Mouse (Mus musculus) megakaryocyte, embryonic 14.5 days (primary cell): ENCODE measurements at regions not wholly inside any gene's neighbourhood (a gene's known extent, or its start where the extent isn't known, plus 50 kb on each side); places are given as distances from the start of the nearest gene placed in this dataset.

Source experiments
- FLI1 ChIP-seq: IDR thresholded peaks from 2 replicates; pipeline ENCODE4 v1.6.1; 2012; ENCODE audit warnings: low read length, inconsistent platforms, mixed read lengths
- GATA1 ChIP-seq: IDR thresholded peaks from 3 replicates; pipeline ENCODE4 v1.6.1; 2012; ENCODE audit warnings: mixed read lengths, low read length, inconsistent platforms, borderline replicate concordance

DNA sequence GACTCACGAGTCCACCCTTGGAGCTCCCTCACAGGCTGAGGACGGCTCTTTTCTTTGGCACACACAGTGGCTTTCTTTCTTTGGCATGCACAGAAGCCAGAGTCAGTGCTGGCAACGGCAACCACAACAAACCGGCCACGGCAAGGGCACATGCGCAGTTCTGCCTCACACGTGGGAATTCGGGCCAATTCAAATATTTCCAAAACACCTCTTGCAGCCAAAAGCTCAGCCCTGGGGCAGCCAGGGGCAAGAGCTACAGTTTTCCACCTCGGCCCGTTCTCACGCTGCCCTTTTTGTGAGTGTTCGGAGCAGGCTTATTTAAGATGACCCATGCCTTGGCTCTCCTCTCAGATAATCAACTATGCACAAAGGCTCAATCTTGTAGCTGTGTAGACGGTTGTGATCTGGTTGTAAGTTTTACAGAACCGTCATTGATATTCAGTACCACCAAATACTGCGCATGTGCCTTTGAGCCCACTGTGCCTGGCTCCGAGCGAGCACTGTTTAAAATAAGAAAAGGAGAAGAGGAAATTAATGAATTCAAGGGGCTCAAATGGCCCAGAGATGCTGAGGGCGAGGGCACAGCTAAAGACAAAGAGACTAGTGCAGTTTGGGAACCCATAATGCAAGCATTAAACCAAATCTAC lies 111.1 kb downstream of the Dyrk2 start:
- no peak for TF ChIP-seq GATA1
- no peak for TF ChIP-seq FLI1
